Mouse (Mus musculus): ENCODE results near the gene Smco2. TPM values are rescaled to one million over a fixed set of nuclear protein-coding genes. Genes with fewer than 3 reads are reported as not detected.

The Smco2 gene
- polyA plus RNA-seq, 1 experiment from 2014 or later: 0.31 TPM

- WGBS: 17% methylated on average over 4 of the region's 4 CpGs
- ATAC-seq (ENCODE audit: insufficient number of reproducible peaks, insufficient read depth, low FRiP score, low read depth): no peak
- Histone ChIP-seq H3K4me1 (ENCODE audit: control insufficient read depth in 2 of 2, insufficient read depth in 2 of 2, low read length in 2 of 2) (peaks cover 11 to 32% of the 10 kb centered on the region in 2 experiments), H3K27me3 (ENCODE audit: control insufficient read depth, insufficient read depth, low read length) (no peaks in the 10 kb centered on the region), H3K4me2 (ENCODE audit: low read length) (no peak overlapping the region), H3K36me3 (ENCODE audit: control insufficient read depth, insufficient read depth, low read length) (no peaks in the 10 kb centered on the region), H3K9me3 (ENCODE audit: control insufficient read depth, low read length) (no peaks in the 10 kb centered on the region), H3K27ac (replicated peaks in 1 of 2; ENCODE audit: control insufficient read depth in 1 of 2, insufficient read depth in 1 of 2, low read depth in 2 of 2, low read length in 2 of 2) (no peak overlapping the region), H3K4me3 (ENCODE audit: control insufficient read depth in 1 of 2, insufficient read depth in 1 of 2, low read depth in 1 of 2, low read length in 2 of 2) (no peak overlapping the region), H3K9ac (ENCODE audit: low read length) (no peak overlapping the region)
Observed at GRCm38 (mm10) chr6:146884851-146885250, 34.9 kb downstream of the Smco2 start.

GRCm38 (mm10) chr6:146887958-146888659, 38.2 kb downstream of the Smco2 start, which contains the start of gene Ppfibp1:
Gene Ppfibp1 (plus strand): TSS chr6:146888487.
- peak; percentile 91 for ATAC-seq (ENCODE audit: insufficient number of reproducible peaks, insufficient read depth, low FRiP score, low read depth)
- Histone ChIP-seq H3K4me1 (ENCODE audit: control insufficient read depth in 2 of 2, insufficient read depth in 2 of 2, low read length in 2 of 2) (peaks cover 9 to 46% of the 10 kb centered on the region in 2 experiments), H3K4me3 (ENCODE audit: control insufficient read depth in 1 of 2, insufficient read depth in 1 of 2, low read depth in 1 of 2, low read length in 2 of 2) (peak within 1 kb of the TSS; percentile 91 to 95)

GRCm38 (mm10) chr6:146888660-146889490, 39.0 kb downstream of the Smco2 start:
- WGBS: 7% methylated on average over 21 of the region's 26 CpGs
- Histone ChIP-seq H3K4me3 (ENCODE audit: control insufficient read depth in 1 of 2, insufficient read depth in 1 of 2, low read depth in 1 of 2, low read length in 2 of 2) (peak overlapping the region; percentile 91 to 95), H3K9ac (ENCODE audit: low read length) (peak overlapping the region; percentile 97), H3K4me2 (ENCODE audit: low read length) (peak overlapping the region; percentile 79), H3K27me3 (ENCODE audit: control insufficient read depth, insufficient read depth, low read length) (no peaks in the 10 kb centered on the region), H3K27ac (replicated peaks in 1 of 2; ENCODE audit: control insufficient read depth in 1 of 2, insufficient read depth in 1 of 2, low read depth in 2 of 2, low read length in 2 of 2) (peak overlapping the region; percentile 77 to 86), H3K4me1 (ENCODE audit: control insufficient read depth in 2 of 2, insufficient read depth in 2 of 2, low read length in 2 of 2) (peaks cover 9 to 48% of the 10 kb centered on the region in 2 experiments), H3K36me3 (ENCODE audit: control insufficient read depth, insufficient read depth, low read length) (peaks cover 7% of the 10 kb centered on the region; the same call in 1 of the 2 replicates), H3K9me3 (ENCODE audit: control insufficient read depth, low read length) (no peaks in the 10 kb centered on the region)
- ATAC-seq (ENCODE audit: insufficient number of reproducible peaks, insufficient read depth, low FRiP score, low read depth): peak; percentile 54

More at GRCm38 (mm10) chr6:146887958-146888659, 38.2 kb downstream of the Smco2 start, which contains the start of gene Ppfibp1:
- Histone ChIP-seq H3K4me2 (ENCODE audit: low read length) (peak within 1 kb of the TSS; percentile 79), H3K9me3 (ENCODE audit: control insufficient read depth, low read length) (no peaks in the 10 kb centered on the region), H3K27ac (replicated peaks in 1 of 2; ENCODE audit: control insufficient read depth in 1 of 2, insufficient read depth in 1 of 2, low read depth in 2 of 2, low read length in 2 of 2) (peak within 1 kb of the TSS; percentile 77 to 86), H3K9ac (ENCODE audit: low read length) (peak within 1 kb of the TSS; percentile 97), H3K27me3 (ENCODE audit: control insufficient read depth, insufficient read depth, low read length) (no peaks in the 10 kb centered on the region), H3K36me3 (ENCODE audit: control insufficient read depth, insufficient read depth, low read length) (peaks cover 5% of the 10 kb centered on the region; the same call in 1 of the 2 replicates)
- under 1% methylated on average over 75 of the region's 80 CpGs for WGBS

- no peak for ATAC-seq (ENCODE audit: insufficient number of reproducible peaks, insufficient read depth, low FRiP score, low read depth)
- Histone ChIP-seq H3K36me3 (ENCODE audit: control insufficient read depth, insufficient read depth, low read length) (peaks cover 7% of the 10 kb centered on the region; the same call in 1 of the 2 replicates), H3K27me3 (ENCODE audit: control insufficient read depth, insufficient read depth, low read length) (no peaks in the 10 kb centered on the region), H3K9ac (ENCODE audit: low read length) (peak overlapping the region; percentile 60), H3K27ac (replicated peaks in 1 of 2; ENCODE audit: control insufficient read depth in 1 of 2, insufficient read depth in 1 of 2, low read depth in 2 of 2, low read length in 2 of 2) (peak overlapping the region; percentile 62 to 71), H3K9me3 (ENCODE audit: control insufficient read depth, low read length) (no peaks in the 10 kb centered on the region), H3K4me3 (ENCODE audit: control insufficient read depth in 1 of 2, insufficient read depth in 1 of 2, low read depth in 1 of 2, low read length in 2 of 2) (peak overlapping the region in 1 of 2 experiments; percentile 95; a peak in 1 of 4 replicates), H3K4me2 (ENCODE audit: low read length) (peak overlapping the region; percentile 79), H3K4me1 (ENCODE audit: control insufficient read depth in 2 of 2, insufficient read depth in 2 of 2, low read length in 2 of 2) (peaks cover 2 to 39% of the 10 kb centered on the region in 2 experiments)
- 57% methylated on average over 2 of the region's 2 CpGs for WGBS
Observed at GRCm38 (mm10) chr6:146890215-146890614, 40.3 kb downstream of the Smco2 start.

GRCm38 (mm10) chr6:146890633-146891032, 40.7 kb downstream of the Smco2 start:
- peaks cover 2 to 37% of the 10 kb centered on the region in 2 experiments for H3K4me1 ChIP-seq (ENCODE audit: control insufficient read depth in 2 of 2, insufficient read depth in 2 of 2, low read length in 2 of 2)
- H3K36me3 ChIP-seq (ENCODE audit: control insufficient read depth, insufficient read depth, low read length): peaks cover 7% of the 10 kb centered on the region; the same call in 1 of the 2 replicates
- peak overlapping the region; percentile 62 to 71 for H3K27ac ChIP-seq (replicated peaks in 1 of 2; ENCODE audit: control insufficient read depth in 1 of 2, insufficient read depth in 1 of 2, low read depth in 2 of 2, low read length in 2 of 2)
- no peaks in the 10 kb centered on the region for H3K27me3 ChIP-seq (ENCODE audit: control insufficient read depth, insufficient read depth, low read length)
- peak overlapping the region; percentile 79 for H3K4me2 ChIP-seq (ENCODE audit: low read length)
- H3K9ac ChIP-seq (ENCODE audit: low read length): peak overlapping the region; percentile 60
- H3K9me3 ChIP-seq (ENCODE audit: control insufficient read depth, low read length): no peaks in the 10 kb centered on the region
- ATAC-seq (ENCODE audit: insufficient number of reproducible peaks, insufficient read depth, low FRiP score, low read depth): no peak
- H3K4me3 ChIP-seq (ENCODE audit: control insufficient read depth in 1 of 2, insufficient read depth in 1 of 2, low read depth in 1 of 2, low read length in 2 of 2): peak overlapping the region in 1 of 2 experiments; percentile 95; a peak in 2 of 4 replicates

GRCm38 (mm10) chr6:146893890-146894289, 44.0 kb downstream of the Smco2 start:
- Histone ChIP-seq H3K9ac (ENCODE audit: low read length) (no peak overlapping the region), H3K4me3 (ENCODE audit: control insufficient read depth in 1 of 2, insufficient read depth in 1 of 2, low read depth in 1 of 2, low read length in 2 of 2) (no peak overlapping the region), H3K27me3 (ENCODE audit: control insufficient read depth, insufficient read depth, low read length) (no peaks in the 10 kb centered on the region), H3K27ac (replicated peaks in 1 of 2; ENCODE audit: control insufficient read depth in 1 of 2, insufficient read depth in 1 of 2, low read depth in 2 of 2, low read length in 2 of 2) (no peak overlapping the region), H3K9me3 (ENCODE audit: control insufficient read depth, low read length) (no peaks in the 10 kb centered on the region), H3K4me2 (ENCODE audit: low read length) (no peak overlapping the region), H3K4me1 (ENCODE audit: control insufficient read depth in 2 of 2, insufficient read depth in 2 of 2, low read length in 2 of 2) (peaks cover 4 to 33% of the 10 kb centered on the region in 2 experiments), H3K36me3 (ENCODE audit: control insufficient read depth, insufficient read depth, low read length) (peaks cover 7% of the 10 kb centered on the region; the same call in 1 of the 2 replicates)
- 37% methylated on average over 2 of the region's 2 CpGs for WGBS
- ATAC-seq (ENCODE audit: insufficient number of reproducible peaks, insufficient read depth, low FRiP score, low read depth): no peak

GRCm38 (mm10) chr6:146898709-146899108, 48.8 kb downstream of the Smco2 start:
- H3K4me3 ChIP-seq (ENCODE audit: control insufficient read depth in 1 of 2, insufficient read depth in 1 of 2, low read depth in 1 of 2, low read length in 2 of 2): no peak overlapping the region
- H3K27ac ChIP-seq (replicated peaks in 1 of 2; ENCODE audit: control insufficient read depth in 1 of 2, insufficient read depth in 1 of 2, low read depth in 2 of 2, low read length in 2 of 2): no peak overlapping the region
- WGBS: 90% methylated on average over 6 of the region's 6 CpGs
- no peak overlapping the region for H3K4me2 ChIP-seq (ENCODE audit: low read length)
- no peak overlapping the region for H3K9ac ChIP-seq (ENCODE audit: low read length)
- H3K36me3 ChIP-seq (ENCODE audit: control insufficient read depth, insufficient read depth, low read length): no peaks in the 10 kb centered on the region
- H3K27me3 ChIP-seq (ENCODE audit: control insufficient read depth, insufficient read depth, low read length): no peaks in the 10 kb centered on the region
- 0 out of 2 replicates have a peak, but pooled peaks cover 3% of the 10 kb centered on the region for H3K9me3 ChIP-seq (ENCODE audit: control insufficient read depth, low read length)
- peaks cover 2 to 18% of the 10 kb centered on the region in 2 experiments for H3K4me1 ChIP-seq (ENCODE audit: control insufficient read depth in 2 of 2, insufficient read depth in 2 of 2, low read length in 2 of 2)
- ATAC-seq (ENCODE audit: insufficient number of reproducible peaks, insufficient read depth, low FRiP score, low read depth): no peak
